Mouse (Mus musculus): ENCODE measurements around the gene Zfp790. TPM values are rescaled to one million over a fixed set of nuclear protein-coding genes. Genes with fewer than 3 reads are reported as not detected.
A peak's percentile ranks its signal among the peaks of the same experiment; 100 is the strongest.
"Not testable (repeated sequence)": the region's sequence is repeated elsewhere in the genome, so short reads cannot be mapped to it uniquely, and the experiment has no call there.

Gene Zfp790
- polyA plus RNA-seq, 1 experiment from 2014 or later, result 10.4 TPM

DNA sequence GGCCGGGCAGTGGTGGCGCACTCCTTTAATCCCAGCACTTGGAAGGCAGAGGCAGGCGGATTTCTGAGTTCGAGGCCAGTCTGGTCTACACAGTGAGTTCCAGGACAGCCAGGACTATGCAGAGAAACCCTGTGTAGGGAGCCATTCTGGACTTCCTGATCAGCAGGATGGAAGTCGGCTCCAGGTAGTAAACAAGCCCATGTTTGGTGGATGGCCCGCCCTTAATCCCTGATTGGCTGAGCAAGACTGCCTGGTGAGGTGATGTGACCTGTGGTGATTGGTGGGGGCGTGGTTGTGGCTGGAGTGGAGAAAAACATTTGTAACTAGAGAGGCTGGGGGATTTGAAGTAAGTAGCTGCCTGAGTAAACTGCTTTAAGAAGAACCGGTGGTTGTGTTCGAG, 61.6 kb downstream of the Zfp790 start:
- H3K9ac ChIP-seq (ENCODE audit: low read length); H3K4me3 ChIP-seq (ENCODE audit: control insufficient read depth in 1 of 2, insufficient read depth in 1 of 2, low read depth in 1 of 2, low read length in 2 of 2); H3K27ac ChIP-seq (replicated peaks in 1 of 2; ENCODE audit: control insufficient read depth in 1 of 2, insufficient read depth in 1 of 2, low read depth in 2 of 2, low read length in 2 of 2); H3K4me1 ChIP-seq (ENCODE audit: control insufficient read depth in 2 of 2, insufficient read depth in 2 of 2, low read length in 2 of 2); ATAC-seq (ENCODE audit: insufficient number of reproducible peaks, insufficient read depth, low FRiP score, low read depth); H3K4me2 ChIP-seq (ENCODE audit: low read length); H3K27me3 ChIP-seq (ENCODE audit: control insufficient read depth, insufficient read depth, low read length): not testable (repeated sequence)
- 87% methylated on average over 9 of the region's 9 CpGs for WGBS
- Histone ChIP-seq H3K9me3 (ENCODE audit: control insufficient read depth, low read length) (peaks cover 26% of the 10 kb centered on the region), H3K36me3 (ENCODE audit: control insufficient read depth, insufficient read depth, low read length) (peaks cover 23% of the 10 kb centered on the region)

DNA sequence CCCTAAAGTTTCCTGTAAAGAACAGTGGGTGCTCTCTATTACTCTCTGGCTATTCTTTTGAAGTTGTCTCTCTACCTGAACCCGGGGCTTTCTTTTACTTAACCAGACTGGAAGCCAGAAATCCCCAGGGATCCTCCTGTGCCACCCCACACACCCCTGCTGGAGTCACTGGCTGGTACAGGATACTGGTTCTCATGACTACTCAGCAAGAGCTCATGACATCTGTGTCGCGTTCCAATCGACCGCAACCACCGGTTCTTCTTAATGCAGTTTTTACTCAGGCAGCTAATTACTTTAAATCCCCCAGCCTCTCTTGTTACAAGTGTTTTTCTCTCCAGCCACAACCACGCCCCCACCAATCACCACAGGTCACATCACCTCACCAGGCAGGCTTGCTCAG, 64.1 kb downstream of the Zfp790 start:
- Histone ChIP-seq H3K36me3 (ENCODE audit: control insufficient read depth, insufficient read depth, low read length) (peaks cover 12% of the 10 kb centered on the region), H3K9ac (ENCODE audit: low read length) (no peak overlapping the region), H3K4me1 (ENCODE audit: control insufficient read depth in 2 of 2, insufficient read depth in 2 of 2, low read length in 2 of 2) (no peaks in the 10 kb centered on the region), H3K4me3 (ENCODE audit: control insufficient read depth in 1 of 2, insufficient read depth in 1 of 2, low read depth in 1 of 2, low read length in 2 of 2) (no peak overlapping the region), H3K4me2 (ENCODE audit: low read length) (no peak overlapping the region), H3K9me3 (ENCODE audit: control insufficient read depth, low read length) (peaks cover 22% of the 10 kb centered on the region), H3K27me3 (ENCODE audit: control insufficient read depth, insufficient read depth, low read length) (no peaks in the 10 kb centered on the region), H3K27ac (replicated peaks in 1 of 2; ENCODE audit: control insufficient read depth in 1 of 2, insufficient read depth in 1 of 2, low read depth in 2 of 2, low read length in 2 of 2) (no peak overlapping the region)
- 75% methylated on average over 7 of the region's 7 CpGs for WGBS
- ATAC-seq (ENCODE audit: insufficient number of reproducible peaks, insufficient read depth, low FRiP score, low read depth), result no peak

MicroRNA genes within 50 kb of the gene (microRNA counts, 519-probe panel; counts per million panel counts)
- microRNA mmu-miR-1964, result 322 counts per million, percentile 70 among the panel's probes with 10 or more counts

Small RNAs within 50 kb of the gene (microRNA-seq; reads per million reads assigned to microRNA genes)
- gene Mir1964, result 1.7 reads per million

Other genes with a start within 250 kb of the Zfp790 start
- gene Catsperg2, start 89.1 kb upstream of the Zfp790 start, polyA plus RNA-seq (2014; fragmentation: Nextera tagmentation; extraction: Ambion mirVana), result not detected in 2 replicates
- gene Zfp84, start 47.6 kb upstream of the Zfp790 start, polyA plus RNA-seq (2014; fragmentation: Nextera tagmentation; extraction: Ambion mirVana), result 9.4 and 10.0 TPM in 2 replicates
- gene Zfp30, start 32.1 kb upstream of the Zfp790 start, polyA plus RNA-seq (2014; fragmentation: Nextera tagmentation; extraction: Ambion mirVana), result 6.5 and 6.6 TPM in 2 replicates
- gene Zfp940, start 37.6 kb downstream of the Zfp790 start, polyA plus RNA-seq (2014; fragmentation: Nextera tagmentation; extraction: Ambion mirVana), result 1.8 and 2.3 TPM in 2 replicates
- gene Zfp420, start 43.9 kb downstream of the Zfp790 start, polyA plus RNA-seq (2014; fragmentation: Nextera tagmentation; extraction: Ambion mirVana), result 3.8 and 4.0 TPM in 2 replicates
- gene Zfp27, start 90.5 kb downstream of the Zfp790 start, polyA plus RNA-seq (2014; fragmentation: Nextera tagmentation; extraction: Ambion mirVana), result 8.7 and 9.2 TPM in 2 replicates
- 4.1 and 4.2 TPM in 2 replicates for gene Zfp383, start 92.1 kb downstream of the Zfp790 start, polyA plus RNA-seq (2014; fragmentation: Nextera tagmentation; extraction: Ambion mirVana)
- 8.0 and 8.6 TPM in 2 replicates for gene Zfp74, start 138.0 kb downstream of the Zfp790 start, polyA plus RNA-seq (2014; fragmentation: Nextera tagmentation; extraction: Ambion mirVana)
- gene Zfp568, start 167.8 kb downstream of the Zfp790 start, polyA plus RNA-seq (2014; fragmentation: Nextera tagmentation; extraction: Ambion mirVana), result 23.7 and 27.4 TPM in 2 replicates
- 4.0 and 4.8 TPM in 2 replicates for gene Zfp14, start 235.3 kb downstream of the Zfp790 start, polyA plus RNA-seq (2014; fragmentation: Nextera tagmentation; extraction: Ambion mirVana)